Mouse (Mus musculus) c-Kit-positive CD71-positive TER-119-positive erythroid progenitor cells, embryonic 14.5 days (primary cell): Measurements from ENCODE around the gene Gnb5.
A peak's percentile ranks its signal among the peaks of the same experiment; 100 is the strongest.
"Not testable (repeated sequence)": the region's sequence is repeated elsewhere in the genome, so short reads cannot be mapped to it uniquely, and the experiment has no call there.

ENCODE experiments used
- DNase-seq: peaks from one replicate; pipeline ENCODE4 v3.0.0-alpha.2; 2013; ENCODE audit warnings: low spot score

The Gnb5 gene

GRCm38 (mm10) chr9:75361699-75362098, 55.6 kb downstream of the Gnb5 start:
- DNase-seq, result peak; percentile 68

- DNase-seq, result no peak
These were observed 56.1 kb downstream of the Gnb5 start for GRCm38 (mm10) chr9:75362201-75362600.

- DNase-seq, result no peak
These were observed 56.9 kb downstream of the Gnb5 start for GRCm38 (mm10) chr9:75363001-75363400.

- not testable (repeated sequence) for DNase-seq
These were observed 57.6 kb downstream of the Gnb5 start for GRCm38 (mm10) chr9:75363702-75364101.

GRCm38 (mm10) chr9:75365195-75365594, 59.1 kb downstream of the Gnb5 start:
- DNase-seq, result no peak

- DNase-seq, result no peak
These were observed 60.1 kb downstream of the Gnb5 start for GRCm38 (mm10) chr9:75366191-75366590.

- no peak for DNase-seq
These were observed 62.7 kb downstream of the Gnb5 start for GRCm38 (mm10) chr9:75368779-75369178.

GRCm38 (mm10) chr9:75375606-75376005, 69.5 kb downstream of the Gnb5 start:
- DNase-seq, result no peak

GRCm38 (mm10) chr9:75376428-75376827, 70.3 kb downstream of the Gnb5 start:
- DNase-seq, result no peak

GRCm38 (mm10) chr9:75378774-75379173, 72.7 kb downstream of the Gnb5 start:
- DNase-seq, result no peak

GRCm38 (mm10) chr9:75382825-75383224, 76.7 kb downstream of the Gnb5 start:
- DNase-seq, result no peak

GRCm38 (mm10) chr9:75383785-75384184, 77.7 kb downstream of the Gnb5 start:
- no peak for DNase-seq

- no peak for DNase-seq
These were observed 78.4 kb downstream of the Gnb5 start for GRCm38 (mm10) chr9:75384337-75384962.

- DNase-seq, result no peak
These were observed 79.3 kb downstream of the Gnb5 start for GRCm38 (mm10) chr9:75385218-75385974.

- DNase-seq, result no peak
These were observed 87.2 kb downstream of the Gnb5 start for GRCm38 (mm10) chr9:75393251-75393650.
